Mouse (Mus musculus) MEL (cell line): ENCODE data around the gene Loxl1. TPM values are rescaled to one million over a fixed set of nuclear protein-coding genes. Genes with fewer than 3 reads are reported as not detected.

Experiments
- DNase-seq: peaks from one replicate; pipeline ENCODE4 v3.0.0; 2011; ENCODE audit warnings: low read depth, low spot score
- H3K27ac ChIP-seq: 2 replicates; pipeline ENCODE4 v1.5.1; 2012; ENCODE audit warnings: low read depth, mild to moderate bottlenecking, control low read depth, low read length, moderate library complexity; ENCODE audit not compliant: control insufficient read depth
- H3K27me3 ChIP-seq, 2 experiments: fragments of 150-350 bp in 1 of 2; sonication (generic) in 1 of 2; 2 replicates each; pipeline ENCODE4 v1.6.1; 2012; ENCODE audit warnings: low read length in 2 of 2, mild to moderate bottlenecking in 2 of 2, improper control_type of control experiment in 1 of 2, moderate library complexity in 1 of 2; ENCODE audit not compliant: insufficient read depth in 2 of 2, control insufficient read depth in 1 of 2
- H3K36me3 ChIP-seq, 2 experiments: 2 replicates each; pipeline ENCODE4 v1.6.1; 2012 to 2014; ENCODE audit warnings: low read length in 2 of 2, improper control_type of control experiment in 1 of 2, inconsistent platforms in 1 of 2, mild to moderate bottlenecking in 1 of 2; ENCODE audit not compliant: insufficient read depth in 2 of 2, control insufficient read depth in 1 of 2
- H3K4me1 ChIP-seq, 2 experiments: fragments of 150-350 bp in 1 of 2; sonication (generic) in 1 of 2; 2 replicates each; pipeline ENCODE4 v1.6.1; 2012; ENCODE audit warnings: low read length in 2 of 2, improper control_type of control experiment in 1 of 2, mild to moderate bottlenecking in 1 of 2; ENCODE audit not compliant: insufficient read depth in 2 of 2, control insufficient read depth in 1 of 2
- H3K4me3 ChIP-seq, 2 experiments: fragments of 150-350 bp in 1 of 2; sonication (generic) in 1 of 2; 2 replicates each; pipeline ENCODE4 v1.5.1; 2012; ENCODE audit warnings: low read depth in 2 of 2, low read length in 2 of 2, mild to moderate bottlenecking in 2 of 2, moderate library complexity in 2 of 2, control low read depth in 1 of 2, improper control_type of control experiment in 1 of 2; ENCODE audit not compliant: control insufficient read depth in 1 of 2, insufficient read depth in 1 of 2
- H3K79me2 ChIP-seq: 2 replicates; pipeline ENCODE4 v1.6.1; 2012; ENCODE audit warnings: mild to moderate bottlenecking, low read length, moderate library complexity; ENCODE audit not compliant: control insufficient read depth, poor library complexity, insufficient read depth
- H3K9ac ChIP-seq: 2 replicates; pipeline ENCODE4 v1.6.1; 2012; ENCODE audit warnings: low read depth, mild to moderate bottlenecking, control low read depth, low read length, moderate library complexity; ENCODE audit not compliant: control insufficient read depth, poor library complexity, severe bottlenecking
- H3K9me3 ChIP-seq: fragments of 150-350 bp; sonication (generic); replicated peaks from 2 replicates; pipeline ENCODE4 v1.6.1; 2012; ENCODE audit warnings: mild to moderate bottlenecking, low read length, improper control_type of control experiment, moderate library complexity; ENCODE audit not compliant: insufficient read depth
- ELF1 ChIP-seq: IDR thresholded peaks from 2 replicates; pipeline ENCODE4 v1.6.1; 2014; ENCODE audit warnings: low read depth, mild to moderate bottlenecking, inconsistent platforms, low read length, improper control_type of control experiment, moderate library complexity
- GATA1 ChIP-seq: IDR thresholded peaks from 2 replicates; pipeline ENCODE4 v1.6.1; 2011; ENCODE audit warnings: low read depth, low read length, improper control_type of control experiment
- MYB ChIP-seq: IDR thresholded peaks from 2 replicates; pipeline ENCODE4 v1.6.1; 2011; ENCODE audit warnings: mild to moderate bottlenecking, low read depth, low read length, improper control_type of control experiment
- TAL1 ChIP-seq: IDR thresholded peaks from 2 replicates; pipeline ENCODE4 v1.6.1; 2012; ENCODE audit warnings: mild to moderate bottlenecking, inconsistent platforms, low read length, moderate library complexity, mixed read lengths
- USF1 ChIP-seq: IDR thresholded peaks from 2 replicates; pipeline ENCODE4 v1.6.1; 2014; ENCODE audit warnings: low read depth, mild to moderate bottlenecking, inconsistent platforms, low read length, improper control_type of control experiment, moderate library complexity
- ZC3H11A ChIP-seq: IDR thresholded peaks from 2 replicates; pipeline ENCODE4 v1.6.1; 2012; ENCODE audit warnings: low read depth, mild to moderate bottlenecking, inconsistent platforms, low read length, improper control_type of control experiment
- ZMIZ1 ChIP-seq: IDR thresholded peaks from 2 replicates; pipeline ENCODE4 v1.6.1; 2012; ENCODE audit warnings: low read depth, mild to moderate bottlenecking, inconsistent platforms, low read length, improper control_type of control experiment, moderate library complexity
- ZNF384 ChIP-seq: IDR thresholded peaks from 2 replicates; pipeline ENCODE4 v1.6.1; 2012; ENCODE audit warnings: low read depth, mild to moderate bottlenecking, inconsistent platforms, low read length, improper control_type of control experiment
- polyA plus RNA-seq, 2 experiments: library from polyadenylated mRNA; stranded (reverse) in 1 of 2; unstranded in 1 of 2; fragments of >175 nt in 1 of 2; fragments of >200 nt in 1 of 2; gene quantifications; 2 replicates each; pipeline versions ENCODE4 v1.2.1 to v1.2.4; 2012; ENCODE audit warnings: low replicate concordance in 2 of 2, low read depth in 1 of 2; ENCODE audit not compliant: insufficient read length in 2 of 2, insufficient read depth in 1 of 2, missing spikeins in 1 of 2
- total RNA-seq: library from RNA; depleted of rRNA; stranded (reverse); fragments of 300-350 nt; gene quantifications from 2 replicates; pipeline ENCODE4 v1.2.3, GENCODE M21; 2012

Gene Loxl1
- total and polyA plus RNA-seq, 3 experiments = not detected

DNA sequence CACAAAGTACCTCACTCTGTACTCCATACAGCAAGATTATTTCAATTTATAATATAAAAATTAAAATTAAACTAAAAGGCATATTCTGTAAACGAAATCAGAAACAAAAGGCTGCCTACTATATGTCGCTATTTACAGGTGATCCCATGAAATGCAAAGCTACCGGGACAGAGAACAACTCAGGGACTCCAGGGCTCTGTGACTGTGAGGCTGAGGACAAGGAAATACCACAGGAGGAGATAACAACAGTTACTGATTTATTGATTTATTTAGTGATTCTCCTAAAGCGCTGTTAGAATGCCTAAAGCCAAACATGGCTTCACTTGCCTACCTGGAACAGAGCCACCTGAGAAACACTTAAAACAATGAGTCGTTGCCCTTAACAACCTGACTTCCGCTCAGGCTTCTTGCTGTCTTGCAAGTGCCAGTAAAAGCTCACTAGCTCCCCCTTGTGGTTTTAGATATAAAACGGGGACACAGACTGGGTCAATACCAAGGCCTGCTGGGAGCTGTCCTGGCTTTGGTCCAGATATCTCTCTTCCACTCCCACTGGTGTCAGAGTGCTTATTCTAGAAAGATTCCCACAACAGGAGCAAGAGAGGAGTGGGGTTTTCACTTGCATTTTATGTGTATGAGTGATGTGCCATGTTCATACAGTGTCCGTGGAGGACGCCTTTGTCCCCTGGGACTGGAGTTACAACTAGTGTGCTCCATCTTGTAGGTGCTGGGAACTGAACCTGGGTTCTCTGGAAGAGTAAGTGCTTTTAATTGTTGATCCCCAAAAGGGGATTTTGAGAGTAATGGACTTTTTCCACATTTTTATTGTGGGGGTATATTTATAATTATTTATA, 32.5 kb downstream of the Loxl1 start (continued):
- TF ChIP-seq ZC3H11A (peak; percentile 75), ELF1 (peak; percentile 19; the same call in 1 of the 2 replicates)

DNA sequence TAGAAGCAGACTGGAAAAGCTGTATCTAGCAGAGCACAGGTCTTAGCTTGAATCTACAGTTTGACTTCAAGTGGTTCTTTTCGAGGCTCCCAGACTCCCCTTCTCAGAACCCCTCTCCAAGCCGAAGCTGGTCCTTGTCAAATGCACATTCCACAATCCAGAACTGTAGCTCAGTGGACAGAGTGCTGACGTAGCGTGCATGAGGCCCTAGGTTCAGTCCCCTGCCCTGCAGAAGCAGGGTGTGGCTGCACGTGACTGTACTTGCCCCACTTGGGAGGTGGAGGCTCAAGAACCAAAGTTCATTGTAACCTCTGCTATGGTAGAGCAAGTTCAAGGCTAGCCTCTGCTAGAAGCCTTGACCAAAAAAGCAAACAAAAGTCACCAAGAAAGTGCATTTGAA, 33.2 kb downstream of the Loxl1 start:
- Histone ChIP-seq H3K27ac (no peak overlapping the region), H3K4me3 (no peak overlapping the region)

DNA sequence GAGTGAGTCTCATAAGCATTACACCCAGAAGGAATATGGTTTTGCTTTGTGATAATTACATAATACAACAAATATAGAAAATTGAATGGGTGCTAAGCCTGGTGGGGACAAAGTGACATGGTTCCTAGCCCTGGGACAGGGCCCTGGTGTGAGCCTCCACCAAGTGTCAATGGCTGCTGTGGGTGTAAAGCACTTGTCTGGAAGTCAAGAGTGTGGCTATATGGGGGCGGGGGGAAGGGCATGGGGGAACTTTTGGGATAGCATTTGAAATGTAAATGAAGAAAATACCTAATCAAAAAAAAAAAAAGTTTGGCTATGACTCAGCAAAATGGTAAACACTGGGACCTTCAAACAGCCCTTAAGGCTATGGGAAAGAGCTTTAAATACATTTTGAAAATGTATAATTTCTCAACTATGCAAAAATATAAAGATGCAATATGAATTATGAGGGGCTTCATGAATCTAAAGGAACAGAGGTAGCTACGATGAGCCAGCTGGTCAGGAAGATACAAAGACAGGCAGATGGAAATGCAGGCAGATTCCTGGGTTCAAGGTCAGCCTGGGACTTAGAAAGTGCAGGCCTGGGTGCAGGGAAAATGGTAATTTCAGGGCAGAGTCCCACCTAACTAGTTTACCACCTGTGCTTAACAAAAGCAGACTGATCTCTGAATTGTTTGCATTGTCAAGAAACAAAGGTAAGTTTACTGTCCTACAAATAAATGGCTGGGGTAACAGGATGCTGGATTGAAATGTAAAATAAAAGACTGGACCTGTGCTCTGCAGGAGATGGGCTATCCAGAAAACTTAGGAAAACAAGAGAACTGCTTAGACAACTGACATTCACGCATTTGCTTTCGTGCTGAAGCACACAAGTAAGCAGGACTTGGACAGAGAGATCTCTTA, 33.9 kb downstream of the Loxl1 start:
- Histone ChIP-seq H3K79me2 (no peaks in the 10 kb centered on the region), H3K9me3 (no peaks in the 10 kb centered on the region), H3K9ac (no peak overlapping the region), H3K4me1 (peaks cover 7 to 16% of the 10 kb centered on the region in 2 experiments), H3K4me3 (no peak overlapping the region), H3K27me3 (no peaks in the 10 kb centered on the region; a peak in 1 of 4 replicates), H3K36me3 (peaks cover 0 to 21% of the 10 kb centered on the region in 2 experiments; a peak in 2 of 4 replicates), H3K27ac (no peak overlapping the region)
- TF ChIP-seq ZNF384 (peak; percentile 73), TAL1 (no peak)
- DNase-seq = no peak

More for the DNA sequence above, 33.2 kb downstream of the Loxl1 start:
- H3K36me3 ChIP-seq = peaks cover 0 to 20% of the 10 kb centered on the region in 2 experiments; a peak in 2 of 4 replicates
- no peaks in the 10 kb centered on the region; a peak in 1 of 4 replicates for H3K27me3 ChIP-seq
- no peaks in the 10 kb centered on the region for H3K9me3 ChIP-seq
- peaks cover 6 to 13% of the 10 kb centered on the region in 2 experiments for H3K4me1 ChIP-seq
- TF ChIP-seq ELF1 = no peak
- TF ChIP-seq ZMIZ1 = no peak
- no peak for TF ChIP-seq GATA1
- TF ChIP-seq USF1 = 0 out of 2 replicates have a peak, but pooled peaks have one; percentile 23
- H3K9ac ChIP-seq = no peak overlapping the region
- H3K79me2 ChIP-seq = no peaks in the 10 kb centered on the region
- no peak for DNase-seq

DNA sequence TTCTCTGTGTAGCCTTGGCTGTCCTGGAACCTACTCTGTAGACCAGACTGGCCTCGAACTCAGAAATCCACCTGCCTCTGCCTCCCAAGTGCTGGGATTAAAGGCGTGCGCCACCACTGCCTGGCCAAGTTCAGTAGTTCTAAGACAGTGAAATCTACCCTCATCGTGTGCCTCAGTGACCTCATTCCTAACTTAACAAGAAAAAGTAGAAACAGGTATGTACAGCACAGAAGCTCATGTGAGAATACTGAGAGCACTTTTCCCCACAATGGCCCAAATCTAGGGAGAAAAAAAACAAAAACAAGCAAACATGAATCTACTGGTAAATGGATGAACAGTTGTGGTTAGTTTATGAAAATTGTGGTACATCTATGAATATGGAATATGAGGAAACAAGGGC, 34.7 kb downstream of the Loxl1 start:
- Histone ChIP-seq H3K27me3 (no peaks in the 10 kb centered on the region; a peak in 1 of 4 replicates), H3K79me2 (no peaks in the 10 kb centered on the region), H3K27ac (no peak overlapping the region), H3K4me3 (no peak overlapping the region), H3K4me1 (peaks cover 7 to 16% of the 10 kb centered on the region in 2 experiments), H3K9me3 (no peaks in the 10 kb centered on the region), H3K9ac (no peak overlapping the region), H3K36me3 (peaks cover 0 to 21% of the 10 kb centered on the region in 2 experiments; a peak in 2 of 4 replicates)
- no peak for TF ChIP-seq MYB
- no peak for DNase-seq
